Mouse (Mus musculus): Measurements from ENCODE around the gene Timm17a. TPM values are rescaled to one million over a fixed set of nuclear protein-coding genes. Genes with fewer than 3 reads are reported as not detected.

Timm17a gene
- polyA plus RNA-seq, 1 experiment from 2014 or later = 164 TPM

DNA sequence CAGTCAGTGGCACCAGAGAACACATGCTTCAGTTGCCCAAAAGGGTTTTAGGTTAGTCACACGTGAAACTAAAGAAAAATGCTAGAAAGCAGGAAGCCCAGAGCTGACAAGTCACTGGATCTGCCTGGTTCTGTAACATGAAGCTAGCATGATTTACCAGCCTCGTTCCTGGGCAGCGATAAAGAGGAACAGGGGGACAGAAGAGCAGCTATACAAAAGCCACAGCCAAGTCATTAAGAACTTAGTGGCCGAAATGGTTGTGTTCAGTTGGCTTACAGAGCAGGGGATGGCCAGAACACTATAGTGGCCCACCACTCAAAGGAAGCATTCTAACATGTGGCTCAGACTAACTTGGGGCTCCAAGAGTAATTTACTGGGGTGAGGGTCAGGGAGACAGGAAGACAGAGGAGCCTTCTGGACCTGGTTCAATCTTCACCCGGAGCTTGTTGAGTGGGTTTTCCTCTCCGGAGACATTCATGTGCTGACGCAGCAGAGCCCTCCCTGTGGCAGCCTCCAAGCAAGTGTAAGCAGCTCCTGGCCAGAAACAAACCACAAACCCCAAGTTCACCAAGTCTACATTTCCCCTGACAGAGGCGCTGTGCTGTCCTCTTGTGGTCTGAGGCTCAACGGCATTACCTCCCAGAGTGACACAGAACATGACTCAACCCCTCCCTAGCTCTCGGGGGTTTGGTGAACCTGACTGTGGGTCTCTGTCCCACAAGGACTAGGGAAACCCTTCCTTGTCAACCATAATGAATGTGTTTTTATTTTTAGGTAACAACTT, 45.7 kb downstream of the Timm17a start:
- H3K9me3 ChIP-seq = no peaks in the 10 kb centered on the region
- 91% methylated on average over 10 of the region's 10 CpGs for WGBS
- H3K4me2 ChIP-seq = no peak overlapping the region
- H3K9ac ChIP-seq = no peak overlapping the region
- peaks cover 90% of the 10 kb centered on the region for H3K36me3 ChIP-seq
- H3K27me3 ChIP-seq = no peaks in the 10 kb centered on the region
- H3K4me3 ChIP-seq = no peak overlapping the region
- no peak overlapping the region for H3K27ac ChIP-seq
- H3K4me1 ChIP-seq (replicated peaks) = no peaks in the 10 kb centered on the region
- ATAC-seq (ENCODE audit: low FRiP score) = no peak

DNA sequence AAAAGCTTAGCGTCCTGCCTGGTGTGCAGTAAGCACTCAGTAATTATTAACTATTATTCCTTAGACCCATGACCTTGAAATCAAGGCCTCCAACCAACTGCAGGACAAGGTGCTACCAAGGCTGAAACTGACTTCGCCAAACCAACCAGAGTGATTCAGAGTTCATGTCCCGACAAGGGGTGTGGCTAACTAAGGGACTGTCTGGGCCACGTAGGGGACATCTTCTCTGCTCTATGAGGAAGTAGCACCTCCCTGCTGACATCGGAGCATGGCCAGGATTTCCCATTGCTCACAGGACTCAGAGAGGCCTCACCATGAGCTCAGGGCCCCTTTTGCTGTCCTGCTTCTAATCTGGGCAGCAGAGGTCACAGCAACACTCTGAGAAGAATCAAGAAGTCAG, 47.7 kb downstream of the Timm17a start:
- no peak for ATAC-seq (ENCODE audit: low FRiP score)
- Histone ChIP-seq H3K36me3 (peaks cover 89% of the 10 kb centered on the region), H3K4me2 (no peak overlapping the region), H3K9me3 (no peaks in the 10 kb centered on the region), H3K9ac (no peak overlapping the region), H3K4me1 (replicated peaks) (no peaks in the 10 kb centered on the region), H3K4me3 (no peak overlapping the region), H3K27ac (no peak overlapping the region), H3K27me3 (no peaks in the 10 kb centered on the region)
- WGBS = 93% methylated on average over 5 of the region's 5 CpGs

DNA sequence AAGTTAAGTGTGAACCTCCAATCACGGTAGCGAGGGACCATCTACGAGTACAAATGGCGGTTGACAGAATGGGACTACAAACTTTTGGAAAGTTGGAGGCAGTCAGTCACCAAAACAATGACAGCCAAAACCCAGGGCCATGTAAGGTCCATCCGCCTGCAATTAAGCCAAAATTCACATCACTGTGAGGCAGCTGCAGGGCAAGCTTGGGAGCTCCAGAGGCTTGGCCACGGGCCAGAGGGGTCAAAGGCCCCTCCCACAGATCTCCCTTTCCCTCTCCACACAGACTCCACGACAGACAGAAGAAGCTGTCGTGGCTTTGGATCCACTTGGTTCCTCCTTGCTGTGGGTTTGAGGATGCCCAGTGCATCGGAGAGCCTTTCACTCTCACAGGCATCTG, 50.3 kb downstream of the Timm17a start:
- no peak overlapping the region for H3K9ac ChIP-seq
- H3K27ac ChIP-seq = no peak overlapping the region
- H3K36me3 ChIP-seq = peaks cover 72% of the 10 kb centered on the region
- ATAC-seq (ENCODE audit: low FRiP score) = no peak
- H3K4me3 ChIP-seq = no peak overlapping the region
- no peaks in the 10 kb centered on the region for H3K9me3 ChIP-seq
- 92% methylated on average over 9 of the region's 9 CpGs for WGBS
- peaks cover 7% of the 10 kb centered on the region for H3K4me1 ChIP-seq (replicated peaks)
- no peak overlapping the region for H3K4me2 ChIP-seq
- H3K27me3 ChIP-seq = peaks cover 4% of the 10 kb centered on the region; the same call in 1 of the 2 replicates

DNA sequence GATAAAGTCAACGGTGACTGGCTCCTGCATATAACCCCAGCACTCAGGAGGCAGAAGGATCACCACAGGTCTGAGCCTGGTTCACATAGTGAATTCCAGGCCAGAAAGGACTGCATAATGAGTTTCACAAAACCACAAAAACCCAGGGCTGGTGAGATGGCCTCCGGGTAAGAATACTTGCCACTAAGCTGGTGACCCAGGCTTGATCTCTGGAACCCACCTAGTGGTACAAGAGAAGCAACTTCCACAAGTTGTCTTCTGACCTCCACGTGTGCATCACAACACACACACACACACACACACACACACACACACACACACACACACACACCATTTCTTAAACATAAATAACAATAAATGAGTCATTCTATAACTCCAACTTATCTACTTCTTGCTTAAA, 51.2 kb downstream of the Timm17a start:
- H3K4me2 ChIP-seq = no peak overlapping the region
- no peak for ATAC-seq (ENCODE audit: low FRiP score)
- no peak overlapping the region for H3K27ac ChIP-seq
- H3K9ac ChIP-seq = no peak overlapping the region
- no peaks in the 10 kb centered on the region for H3K9me3 ChIP-seq
- H3K27me3 ChIP-seq = peaks cover 12% of the 10 kb centered on the region; the same call in 1 of the 2 replicates
- H3K4me3 ChIP-seq = no peak overlapping the region
- 94% methylated on average over 3 of the region's 3 CpGs for WGBS
- peaks cover 10% of the 10 kb centered on the region for H3K4me1 ChIP-seq (replicated peaks)
- peaks cover 62% of the 10 kb centered on the region for H3K36me3 ChIP-seq

DNA sequence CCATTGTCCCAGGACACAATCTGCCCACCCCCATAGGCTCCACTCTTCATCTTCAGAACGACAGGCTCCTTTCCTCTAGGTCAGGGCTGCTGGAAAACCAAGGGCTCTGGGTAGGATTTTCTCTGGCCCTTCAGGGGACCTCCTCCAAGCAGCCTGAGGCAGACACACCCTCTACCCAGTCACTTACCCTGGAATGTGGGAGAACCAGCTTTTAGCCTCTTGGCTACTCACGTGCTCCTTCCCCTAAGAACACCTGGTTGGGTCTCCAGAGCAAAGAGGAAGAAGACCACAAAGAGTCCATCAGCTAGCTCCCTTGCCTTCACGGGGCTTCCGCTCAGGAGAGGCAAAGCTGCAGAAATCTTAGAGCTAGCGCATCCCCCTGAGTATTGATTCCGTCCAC, 52.6 kb downstream of the Timm17a start:
- no peak overlapping the region for H3K4me2 ChIP-seq
- H3K9ac ChIP-seq = no peak overlapping the region
- H3K27me3 ChIP-seq = peaks cover 16% of the 10 kb centered on the region
- H3K36me3 ChIP-seq = peaks cover 48% of the 10 kb centered on the region
- peaks cover 10% of the 10 kb centered on the region for H3K4me1 ChIP-seq (replicated peaks)
- 72% methylated on average over 6 of the region's 6 CpGs for WGBS
- H3K27ac ChIP-seq = no peak overlapping the region
- no peak for ATAC-seq (ENCODE audit: low FRiP score)
- H3K4me3 ChIP-seq = no peak overlapping the region
- H3K9me3 ChIP-seq = no peaks in the 10 kb centered on the region

DNA sequence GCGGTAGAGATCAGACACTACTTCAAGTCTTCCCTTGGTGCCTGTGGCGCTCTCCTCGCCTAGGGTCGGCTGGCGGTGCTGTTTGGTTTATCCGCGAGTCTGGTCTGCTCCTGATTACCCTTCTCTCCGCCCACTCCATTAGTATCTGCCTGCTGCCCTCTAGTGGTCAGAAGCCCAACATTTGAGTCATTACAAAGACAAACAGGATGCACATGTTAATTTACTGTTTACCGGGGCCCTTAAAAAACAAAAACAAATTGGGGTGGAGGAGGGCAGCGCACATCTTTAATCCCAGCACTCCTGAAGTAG, 54.5 kb downstream of the Timm17a start:
- peak; percentile 79 for ATAC-seq (ENCODE audit: low FRiP score)
- Histone ChIP-seq H3K4me1 (replicated peaks) (peaks cover 10% of the 10 kb centered on the region), H3K36me3 (peaks cover 30% of the 10 kb centered on the region), H3K4me3 (peak overlapping the region; percentile 14; the same call in 1 of the 2 replicates), H3K9ac (peak overlapping the region; percentile 49; the same call in 1 of the 2 replicates), H3K9me3 (no peaks in the 10 kb centered on the region), H3K4me2 (peak overlapping the region; percentile 46), H3K27ac (0 out of 2 replicates have a peak overlapping the region, but pooled peaks have one; percentile 26), H3K27me3 (peaks cover 16% of the 10 kb centered on the region)
- 2% methylated on average over 10 of the region's 10 CpGs for WGBS

DNA sequence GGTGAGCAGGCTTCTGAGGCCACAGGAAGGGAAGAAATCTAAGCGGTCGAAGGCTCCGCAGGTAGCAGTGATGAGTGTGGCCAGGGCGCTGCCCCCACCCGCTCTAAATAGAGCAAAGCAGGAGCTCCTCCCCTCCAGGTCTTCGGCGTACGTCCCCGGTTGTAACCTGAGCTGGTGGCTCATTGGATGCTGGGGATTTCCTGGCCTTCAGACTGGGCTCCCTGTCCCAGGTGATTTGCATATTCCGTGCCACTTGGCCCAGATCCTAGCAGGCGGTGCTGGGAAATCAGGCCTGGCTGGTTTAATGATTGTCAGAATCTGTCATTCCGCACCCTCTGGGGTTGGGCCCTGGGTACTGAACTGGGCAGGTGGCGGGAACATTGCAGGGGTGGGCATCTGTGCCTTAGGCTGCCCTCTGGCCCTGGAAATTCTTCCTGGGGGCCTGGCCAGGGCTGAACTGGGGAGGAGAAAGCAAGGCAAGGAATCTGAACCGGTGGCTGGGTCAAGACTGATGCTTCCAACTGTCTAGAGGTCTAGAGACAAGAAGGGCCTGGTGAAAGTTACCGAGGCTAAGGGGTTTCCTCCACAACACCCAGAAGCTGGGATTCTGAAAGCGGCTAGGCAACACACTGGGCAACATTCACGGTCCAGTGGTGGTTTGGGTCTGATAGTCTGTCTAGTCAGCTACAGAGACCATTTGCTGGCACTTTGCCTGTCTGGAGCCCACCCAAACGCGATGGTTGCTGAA, 55.0 kb downstream of the Timm17a start, which contains the start of gene Elf3:
Gene Elf3 (minus strand): TSS at position 189 of the 748 bp plus-strand sequence.
- Histone ChIP-seq H3K4me2 (peak within 1 kb of the TSS; percentile 46), H3K4me1 (replicated peaks) (peaks cover 10% of the 10 kb centered on the region), H3K27me3 (peaks cover 16% of the 10 kb centered on the region), H3K9ac (peak within 1 kb of the TSS; percentile 49; the same call in 1 of the 2 replicates), H3K9me3 (no peaks in the 10 kb centered on the region), H3K4me3 (peak within 1 kb of the TSS; percentile 14; the same call in 1 of the 2 replicates), H3K36me3 (peaks cover 25% of the 10 kb centered on the region), H3K27ac (0 out of 2 replicates have a peak within 1 kb of the TSS, but pooled peaks have one; percentile 26)
- WGBS = 9% methylated on average over 19 of the region's 19 CpGs
- peak; percentile 70 for ATAC-seq (ENCODE audit: low FRiP score)

DNA sequence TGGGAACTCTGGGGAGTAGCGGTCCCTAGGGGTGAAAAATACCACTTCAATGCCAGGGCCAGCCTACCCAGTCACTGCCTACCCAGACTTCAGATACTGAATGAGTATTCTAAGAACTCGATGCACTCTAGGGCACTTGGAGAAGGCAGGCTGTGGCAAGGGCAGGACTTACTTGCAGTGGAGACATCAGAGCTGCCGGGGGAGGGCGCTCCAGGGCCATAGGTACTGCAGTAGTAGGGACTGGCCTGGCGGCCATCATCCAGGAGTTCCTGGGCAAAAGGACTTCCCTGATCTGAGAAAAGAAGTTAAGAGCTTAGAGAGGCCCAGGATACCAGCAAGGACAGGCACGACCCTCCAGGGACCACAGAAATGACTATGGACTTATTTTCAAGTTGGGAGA, 57.3 kb downstream of the Timm17a start:
- ATAC-seq (ENCODE audit: low FRiP score) = no peak
- 79% methylated on average over 6 of the region's 6 CpGs for WGBS
- no peaks in the 10 kb centered on the region for H3K9me3 ChIP-seq

DNA sequence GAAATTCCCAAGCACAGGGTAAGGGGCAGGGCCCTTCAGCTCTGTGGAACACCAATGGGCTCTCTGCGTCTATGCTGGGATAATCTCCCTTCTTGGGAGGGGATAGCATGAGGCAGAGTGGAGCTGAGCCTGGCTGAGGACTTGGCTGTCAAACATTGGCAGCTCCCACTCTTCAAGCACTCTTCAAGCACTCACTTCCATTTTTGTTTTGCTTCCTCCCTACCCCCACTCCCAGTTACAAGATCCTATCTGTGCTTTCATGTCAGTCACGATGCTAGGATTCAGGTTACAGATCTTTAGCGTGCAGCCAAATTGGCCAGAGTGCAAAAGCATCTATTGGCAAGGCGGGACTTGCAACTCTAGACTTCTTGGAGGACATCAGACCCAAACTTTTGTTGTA, 60.7 kb downstream of the Timm17a start:
- 73% methylated on average over 4 of the region's 4 CpGs for WGBS

More for the DNA sequence above, 57.3 kb downstream of the Timm17a start:
- peaks cover 10% of the 10 kb centered on the region for H3K4me1 ChIP-seq (replicated peaks)
- H3K27ac ChIP-seq = no peak overlapping the region
- H3K9ac ChIP-seq = no peak overlapping the region
- H3K4me2 ChIP-seq = no peak overlapping the region
- H3K27me3 ChIP-seq = peaks cover 16% of the 10 kb centered on the region
- H3K4me3 ChIP-seq = no peak overlapping the region
- peaks cover 3% of the 10 kb centered on the region; the same call in 1 of the 2 replicates for H3K36me3 ChIP-seq

DNA sequence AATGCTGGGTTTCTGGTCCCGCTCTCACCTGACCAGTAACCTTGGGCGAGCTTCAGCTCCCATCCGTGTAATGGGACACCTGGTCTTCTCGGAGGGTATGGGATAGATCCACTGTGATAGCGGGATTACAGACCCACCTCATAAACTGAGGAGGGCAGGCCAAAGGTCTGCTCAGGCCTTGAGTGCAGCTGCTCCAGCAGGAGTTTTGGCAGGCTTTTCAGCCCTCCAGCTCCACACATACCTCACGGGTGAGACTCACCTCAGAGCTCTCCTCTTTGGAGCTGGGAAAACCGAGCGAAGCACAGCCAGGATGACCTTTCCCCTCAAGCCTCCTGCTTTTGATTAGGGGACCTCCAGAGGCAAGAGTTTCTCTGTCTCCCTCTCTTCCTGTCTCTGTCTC, 62.2 kb downstream of the Timm17a start:
- no peaks in the 10 kb centered on the region for H3K9me3 ChIP-seq
- H3K4me1 ChIP-seq (replicated peaks) = peaks cover 8% of the 10 kb centered on the region
- peaks cover 9% of the 10 kb centered on the region for H3K27me3 ChIP-seq
- H3K27ac ChIP-seq = no peak overlapping the region
- H3K4me2 ChIP-seq = no peak overlapping the region
- H3K4me3 ChIP-seq = no peak overlapping the region
- WGBS = 93% methylated on average over 8 of the region's 8 CpGs
- H3K9ac ChIP-seq = no peak overlapping the region
- no peaks in the 10 kb centered on the region for H3K36me3 ChIP-seq
- no peak for ATAC-seq (ENCODE audit: low FRiP score)

More for the DNA sequence above, 60.7 kb downstream of the Timm17a start:
- no peak overlapping the region for H3K9ac ChIP-seq
- H3K27me3 ChIP-seq = peaks cover 16% of the 10 kb centered on the region
- no peak overlapping the region for H3K27ac ChIP-seq
- H3K4me2 ChIP-seq = no peak overlapping the region
- peaks cover 8% of the 10 kb centered on the region for H3K4me1 ChIP-seq (replicated peaks)
- H3K36me3 ChIP-seq = no peaks in the 10 kb centered on the region
- ATAC-seq (ENCODE audit: low FRiP score) = no peak
- no peak overlapping the region for H3K4me3 ChIP-seq
- no peaks in the 10 kb centered on the region for H3K9me3 ChIP-seq

DNA sequence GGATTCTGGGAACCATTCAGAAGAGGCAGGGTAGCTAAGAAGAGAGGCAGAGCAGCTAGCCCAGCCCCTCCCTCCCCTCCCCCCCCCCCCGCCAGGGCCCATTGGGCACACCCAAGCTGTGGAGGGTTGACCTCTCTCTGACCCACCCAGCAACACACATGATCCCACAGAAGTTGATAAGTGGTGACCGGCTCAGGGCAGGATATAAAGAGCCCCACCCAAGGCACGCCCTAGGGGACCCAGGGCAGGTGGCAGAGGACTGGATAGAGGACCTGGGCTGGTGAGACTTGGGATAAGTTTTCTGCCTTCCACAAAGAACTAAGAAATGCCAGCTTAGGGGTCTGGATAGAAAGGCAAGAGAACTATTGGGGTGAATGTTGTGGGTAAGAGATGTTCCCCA, 62.9 kb downstream of the Timm17a start:
- Histone ChIP-seq H3K4me1 (replicated peaks) (peaks cover 8% of the 10 kb centered on the region), H3K27me3 (peaks cover 9% of the 10 kb centered on the region), H3K9me3 (no peaks in the 10 kb centered on the region), H3K4me3 (no peak overlapping the region), H3K9ac (no peak overlapping the region), H3K36me3 (no peaks in the 10 kb centered on the region), H3K4me2 (no peak overlapping the region), H3K27ac (no peak overlapping the region)
- no peak for ATAC-seq (ENCODE audit: low FRiP score)
- 72% methylated on average over 2 of the region's 3 CpGs for WGBS

DNA sequence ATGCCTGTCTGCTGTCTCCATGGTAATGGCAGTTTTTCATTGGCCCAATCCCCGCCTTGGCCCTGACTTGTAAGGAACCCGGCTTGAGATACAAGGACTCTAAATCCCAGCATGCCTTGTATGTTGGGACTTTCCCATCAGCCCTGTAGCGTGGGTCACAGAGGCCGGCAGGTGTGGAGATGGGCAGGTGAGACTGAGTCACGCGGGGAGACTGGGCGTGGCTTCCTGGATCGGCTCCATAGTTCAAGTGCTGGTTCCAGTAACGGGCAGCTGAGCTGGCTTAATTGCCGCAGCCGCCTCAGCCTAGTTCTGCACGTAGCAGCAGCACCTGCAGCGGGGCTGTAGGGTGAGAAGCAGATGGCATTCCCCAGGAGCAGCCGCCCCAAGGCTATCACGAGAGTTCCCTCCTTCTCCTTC, 65.1 kb downstream of the Timm17a start:
- WGBS = 7% methylated on average over 15 of the region's 15 CpGs
- no peak overlapping the region for H3K27ac ChIP-seq

More for the DNA sequence above, 65.1 kb downstream of the Timm17a start:
- ATAC-seq (ENCODE audit: low FRiP score) = peak; percentile 92
- Histone ChIP-seq H3K9ac (peak overlapping the region; percentile 65), H3K4me3 (peak overlapping the region; percentile 43), H3K9me3 (no peaks in the 10 kb centered on the region), H3K36me3 (no peaks in the 10 kb centered on the region), H3K4me2 (peak overlapping the region; percentile 61), H3K4me1 (replicated peaks) (peaks cover 8% of the 10 kb centered on the region), H3K27me3 (peaks cover 9% of the 10 kb centered on the region)
